Mouse (Mus musculus): Measurements from ENCODE around the gene Gm21887.
"Not testable (repeated sequence)": the region's sequence is repeated elsewhere in the genome, so short reads cannot be mapped to it uniquely, and the experiment has no call there.

The Gm21887 gene

GRCm38 (mm10) chrX:170009016-170009750, at the start of gene Gm21887:
Gm21887 (plus strand) TSS chrX:170009659.
- DNase-seq (ENCODE audit: low spot score in 2 of 2), result peak; percentile 98 to 100

GRCm38 (mm10) chrX:169969337-169969736, 40.1 kb upstream of the Gm21887 start:
- no peak for DNase-seq (ENCODE audit: low spot score in 2 of 2)

GRCm38 (mm10) chrX:169969765-169970164, 39.7 kb upstream of the Gm21887 start:
- DNase-seq (ENCODE audit: low spot score in 2 of 2), result peak in 1 of 2 experiments; percentile 2

GRCm38 (mm10) chrX:169970546-169970945, 38.9 kb upstream of the Gm21887 start:
- DNase-seq (ENCODE audit: low spot score in 2 of 2), result peak in 1 of 2 experiments; percentile 3

GRCm38 (mm10) chrX:169971562-169971961, 37.9 kb upstream of the Gm21887 start:
- DNase-seq (ENCODE audit: low spot score in 2 of 2), result not testable (repeated sequence)

GRCm38 (mm10) chrX:169972131-169972530, 37.3 kb upstream of the Gm21887 start:
- DNase-seq (ENCODE audit: low spot score in 2 of 2), result peak in 1 of 2 experiments; percentile 2

GRCm38 (mm10) chrX:169972791-169973494, 36.5 kb upstream of the Gm21887 start:
- peak in 1 of 2 experiments; percentile 14 for DNase-seq (ENCODE audit: low spot score in 2 of 2)

- DNase-seq (ENCODE audit: low spot score in 2 of 2), result peak in 1 of 2 experiments; percentile 19
Observed at GRCm38 (mm10) chrX:169973806-169974205, 35.7 kb upstream of the Gm21887 start.

GRCm38 (mm10) chrX:169974456-169974855, 35.0 kb upstream of the Gm21887 start:
- peak in 1 of 2 experiments; percentile 6 for DNase-seq (ENCODE audit: low spot score in 2 of 2)

- DNase-seq (ENCODE audit: low spot score in 2 of 2), result peak in 1 of 2 experiments; percentile 19
Observed at GRCm38 (mm10) chrX:169974974-169975373, 34.5 kb upstream of the Gm21887 start.

GRCm38 (mm10) chrX:169975681-169976131, 33.8 kb upstream of the Gm21887 start:
- DNase-seq (ENCODE audit: low spot score in 2 of 2), result peak in 1 of 2 experiments; percentile 31

- DNase-seq (ENCODE audit: low spot score in 2 of 2), result peak in 1 of 2 experiments; percentile 6
Observed at GRCm38 (mm10) chrX:169976340-169976739, 33.1 kb upstream of the Gm21887 start.

- peak in 1 of 2 experiments; percentile 29 for DNase-seq (ENCODE audit: low spot score in 2 of 2)
Observed at GRCm38 (mm10) chrX:169977856-169978435, 31.5 kb upstream of the Gm21887 start.

GRCm38 (mm10) chrX:169978436-169979381, 30.8 kb upstream of the Gm21887 start:
- DNase-seq (ENCODE audit: low spot score in 2 of 2), result peak; percentile 75 to 77

- peak in 1 of 2 experiments; percentile 35 for DNase-seq (ENCODE audit: low spot score in 2 of 2)
Observed at GRCm38 (mm10) chrX:169979461-169980202, 29.8 kb upstream of the Gm21887 start.

GRCm38 (mm10) chrX:169980203-169980556, 29.3 kb upstream of the Gm21887 start:
- peak in 1 of 2 experiments; percentile 15 for DNase-seq (ENCODE audit: low spot score in 2 of 2)

- DNase-seq (ENCODE audit: low spot score in 2 of 2), result peak in 1 of 2 experiments; percentile 16
Observed at GRCm38 (mm10) chrX:169980809-169981289, 28.6 kb upstream of the Gm21887 start.

GRCm38 (mm10) chrX:169981761-169982181, 27.7 kb upstream of the Gm21887 start:
- DNase-seq (ENCODE audit: low spot score in 2 of 2), result peak; percentile 24 to 43

GRCm38 (mm10) chrX:169982606-169983400, 26.7 kb upstream of the Gm21887 start:
- DNase-seq (ENCODE audit: low spot score in 2 of 2), result peak in 1 of 2 experiments; percentile 5

All from spleen, postnatal 10 days (tissue).